Mouse (Mus musculus) ES-E14 (cell line): ENCODE results near the gene A830018L16Rik.

Experiments used
- CHD2 ChIP-seq: IDR thresholded peaks from 2 replicates; pipeline ENCODE4 v1.6.1; 2014; ENCODE audit warnings: mild to moderate bottlenecking, low read depth, low read length, inconsistent platforms
- MAFK ChIP-seq: IDR thresholded peaks from 2 replicates; pipeline ENCODE4 v1.6.1; 2014; ENCODE audit warnings: mild to moderate bottlenecking, low read depth, low read length, inconsistent platforms; ENCODE audit not compliant: insufficient read depth
- ZC3H11A ChIP-seq: IDR thresholded peaks from 2 replicates; pipeline ENCODE4 v1.6.1; 2012; ENCODE audit warnings: low read depth, mild to moderate bottlenecking, inconsistent platforms, low read length, borderline replicate concordance

DNA sequence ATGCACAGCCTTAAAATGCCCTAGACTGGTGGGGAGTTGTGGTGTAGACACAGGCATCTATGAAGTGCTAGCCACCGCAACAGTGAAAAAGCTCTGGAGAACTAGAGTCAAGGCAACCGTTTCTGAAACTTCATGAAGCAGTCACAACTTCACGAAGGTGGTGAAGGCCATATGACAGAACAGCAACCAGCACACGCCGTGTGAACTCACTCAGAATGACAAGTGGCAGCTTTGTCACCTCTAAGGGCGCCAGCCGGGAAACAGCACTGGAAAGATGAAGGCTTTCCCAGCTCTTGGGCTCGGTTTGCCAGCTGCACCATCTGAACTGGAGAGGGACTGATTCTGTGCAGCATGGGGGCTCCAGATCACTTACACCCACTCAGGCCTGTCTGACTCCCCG is 523.1 kb downstream of the A830018L16Rik start:
- TF ChIP-seq MAFK = no peak
- no peak for TF ChIP-seq ZC3H11A
- no peak for TF ChIP-seq CHD2
